Mouse (Mus musculus) lung, postnatal 0 days (tissue): ENCODE results near the gene Gen1.

ENCODE experiments used
- CTCF ChIP-seq: IDR thresholded peaks from 2 replicates; pipeline ENCODE4 v1.5.1; 2016; ENCODE audit warnings: antibody characterized with exemption, mild to moderate bottlenecking
- EP300 ChIP-seq: IDR thresholded peaks from 2 replicates; pipeline ENCODE4 v1.6.1; 2016; ENCODE audit warnings: antibody characterized with exemption, mild to moderate bottlenecking, control low read depth

DNA sequence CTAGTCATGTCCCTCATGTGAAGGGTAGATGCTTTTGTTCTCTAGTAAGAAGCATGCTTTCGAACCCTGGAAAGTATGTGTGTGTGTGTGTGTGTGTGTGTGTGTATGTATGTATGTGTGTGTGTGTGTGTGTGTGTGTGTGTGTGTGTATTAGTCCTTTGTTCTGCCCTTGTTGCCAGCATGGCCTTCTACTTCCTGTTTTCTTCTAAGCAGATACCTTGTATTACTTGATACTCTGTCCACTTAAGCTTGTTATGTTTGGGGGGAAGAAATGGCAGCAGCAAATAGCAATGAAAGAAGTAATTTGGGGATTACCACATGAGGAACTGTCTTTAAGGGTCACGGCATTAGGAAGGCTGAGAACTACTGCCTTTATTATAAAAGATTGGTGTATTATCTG, 11.0 kb upstream of the Gen1 start:
- TF ChIP-seq CTCF (no peak), EP300 (no peak)
